Mouse (Mus musculus): ENCODE measurements around the gene Prickle2. TPM values are rescaled to one million over a fixed set of nuclear protein-coding genes. Genes with fewer than 3 reads are reported as not detected.

Gene Prickle2
- total RNA-seq, 2 experiments from 2014 or later: 181 to 195 TPM

DNA sequence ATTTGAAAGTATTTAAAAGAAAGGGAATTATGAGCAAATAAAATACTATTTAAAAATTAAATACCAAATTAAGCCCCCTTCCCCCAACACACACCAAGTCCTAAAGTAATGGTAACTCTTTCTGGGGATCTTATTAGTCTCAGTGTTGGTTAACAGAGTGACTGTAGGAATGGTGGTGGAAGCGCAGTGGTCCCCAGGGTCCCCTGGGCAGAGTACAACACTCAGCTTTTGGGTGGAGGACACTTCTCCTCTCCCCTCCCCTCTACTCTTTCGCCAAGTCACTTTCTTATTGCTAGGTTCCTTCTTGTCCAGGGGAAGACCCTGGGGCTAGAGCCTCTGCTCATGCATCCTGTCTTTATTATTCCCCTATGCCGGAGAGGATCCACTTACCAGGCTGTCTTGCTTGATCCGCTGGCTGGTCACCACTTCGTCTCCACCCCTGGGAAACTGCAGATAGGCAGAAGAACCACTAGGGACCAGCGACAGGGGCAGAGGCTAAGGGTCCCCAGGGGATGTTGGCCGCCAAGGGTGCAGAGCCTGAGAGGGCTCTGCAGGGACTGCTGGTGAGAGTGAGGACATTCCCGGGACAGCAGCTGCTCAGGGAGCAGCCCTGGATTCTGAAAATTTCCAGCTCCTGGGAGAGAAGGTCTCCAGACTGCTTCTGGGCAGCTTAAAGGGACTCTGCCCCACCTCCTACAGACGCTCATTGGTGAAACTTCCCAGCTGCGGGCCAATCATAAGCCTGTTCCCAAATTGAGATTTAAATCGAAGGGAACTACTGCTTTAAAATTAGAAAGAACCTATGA is 171.5 kb downstream of the Prickle2 start:
- intact Hi-C loops (cut with DNase I): loop anchor here (5.0 to 10.0 kb wide), 3 partner anchors 58 to 250 kb away; no protein-coding TSS in a partner anchor
- peak; percentile 75 to 93 for DNase-seq (ENCODE audit: low spot score in 2 of 2)

DNA sequence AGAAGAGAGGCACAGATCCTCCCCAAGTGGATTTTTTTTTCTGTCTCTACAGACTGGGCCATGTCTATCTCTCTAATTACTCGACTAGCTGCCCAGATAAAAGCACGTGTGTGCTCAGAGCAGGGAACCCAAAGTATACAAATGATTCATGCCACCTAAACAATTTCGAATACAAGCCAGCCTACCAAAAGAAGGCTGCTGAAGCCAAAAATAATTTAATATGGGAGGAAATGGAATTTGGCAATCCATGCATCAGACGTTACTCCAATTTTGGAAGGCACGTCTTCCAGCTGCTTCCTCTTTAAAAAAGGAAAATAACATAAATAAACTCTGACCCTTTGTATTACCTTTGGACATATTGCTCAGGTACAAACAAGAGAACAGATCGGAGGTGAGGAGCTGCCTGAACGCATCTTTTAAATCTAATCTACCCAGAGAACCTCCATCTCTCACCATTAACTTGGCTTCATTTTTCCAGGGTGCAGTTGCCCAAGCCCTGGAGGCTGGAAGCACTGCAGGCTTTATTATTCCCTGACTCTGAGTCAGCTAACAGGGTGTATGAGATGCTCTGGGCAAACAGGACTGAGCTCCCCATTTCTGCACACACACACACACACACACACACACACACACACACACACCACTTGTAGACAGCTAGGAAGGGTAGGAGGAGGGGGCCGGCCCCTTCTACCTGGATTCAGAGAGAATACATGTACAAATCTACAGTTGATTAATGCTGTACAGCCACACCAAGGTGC is 172.5 kb downstream of the Prickle2 start:
- intact Hi-C loops (cut with DNase I): loop anchor here (2.0 to 10.0 kb wide), 4 partner anchors 53 to 249 kb away; no protein-coding TSS in a partner anchor
- peak; percentile 26 to 35 for DNase-seq (ENCODE audit: low spot score in 2 of 2)

DNA sequence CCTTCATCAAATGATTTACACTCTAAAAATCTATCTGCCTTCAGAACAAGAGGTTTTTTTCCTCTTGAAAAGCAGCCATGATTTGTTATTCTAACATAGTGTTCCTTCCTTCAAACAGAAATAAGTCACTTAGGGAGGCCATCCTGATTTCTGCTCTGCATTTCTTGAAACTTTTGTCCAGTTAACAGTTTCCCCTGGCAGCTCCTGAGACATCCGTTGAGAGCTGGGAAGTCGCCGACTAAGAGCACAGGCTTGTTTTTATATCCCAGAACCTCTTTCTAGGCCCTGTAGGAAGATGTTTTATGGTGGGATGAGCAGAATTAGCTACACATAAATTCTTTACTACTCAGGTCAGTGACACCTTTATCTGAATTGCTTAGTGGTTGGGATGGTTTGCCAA is 173.1 kb downstream of the Prickle2 start:
- DNase-seq (ENCODE audit: low spot score in 2 of 2): no peak
- intact Hi-C loops (cut with DNase I): loop anchor here (2.0 to 10.0 kb wide), 4 partner anchors 52 to 248 kb away; no protein-coding TSS in a partner anchor

GRCm38 (mm10) chr6:92532331-92532730 is 173.6 kb downstream of the Prickle2 start:
- DNase-seq (ENCODE audit: low spot score in 2 of 2): peak in 1 of 2 experiments; percentile 44
- intact Hi-C loops (cut with DNase I): loop anchor here (2.0 to 10.0 kb wide), 4 partner anchors 52 to 248 kb away; no protein-coding TSS in a partner anchor

DNA sequence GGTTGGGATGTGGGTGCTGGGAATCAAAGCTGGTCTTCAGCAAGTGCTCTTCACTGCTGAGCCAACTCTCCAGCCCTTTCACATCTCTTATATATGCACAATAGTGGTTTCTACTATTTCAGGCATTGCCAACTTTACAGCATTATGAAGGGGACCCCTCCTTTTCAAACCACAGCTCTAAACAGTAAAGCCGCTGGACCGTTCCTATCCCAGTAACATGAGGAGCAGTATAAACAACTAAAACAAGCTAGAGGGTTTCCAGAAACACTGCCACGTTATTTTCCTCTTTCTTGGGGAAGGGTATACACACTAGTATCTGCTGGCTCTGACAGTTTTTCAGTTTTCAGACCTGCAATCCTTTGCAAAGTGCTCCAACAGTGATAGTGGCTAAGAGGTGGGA is 179.7 kb downstream of the Prickle2 start:
- no peak for DNase-seq (ENCODE audit: low spot score in 2 of 2)
- intact Hi-C loops (cut with DNase I): no loop called here

GRCm38 (mm10) chr6:92525646-92526045 is 180.3 kb downstream of the Prickle2 start:
- DNase-seq (ENCODE audit: low spot score in 2 of 2): no peak
- intact Hi-C loops (cut with DNase I): no loop called here

DNA sequence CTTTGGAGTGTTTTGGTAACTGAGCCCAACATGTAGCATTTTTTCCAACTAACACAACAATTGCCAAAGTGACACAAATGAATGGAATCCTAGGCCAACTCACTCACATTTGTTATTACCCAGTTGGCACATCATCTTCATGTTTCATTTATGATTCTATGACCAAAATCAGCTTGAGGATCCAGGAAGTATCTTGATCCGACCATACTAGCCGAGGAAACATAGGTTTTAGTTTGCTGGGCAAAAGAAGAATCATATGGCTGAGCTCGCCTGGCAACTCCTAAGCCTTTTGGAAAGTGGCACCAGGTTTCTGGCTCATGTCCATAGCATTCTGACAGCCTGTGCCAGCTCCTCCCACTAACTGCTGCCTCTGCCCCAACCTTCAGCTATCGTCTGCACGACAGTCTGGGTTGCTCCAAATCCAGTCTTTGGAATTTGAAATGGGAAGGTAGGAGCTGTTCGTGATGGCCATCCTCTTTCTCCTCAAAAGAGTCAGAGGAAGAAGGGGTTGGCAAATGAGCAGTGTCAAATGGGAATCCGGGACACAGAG is 184.4 kb downstream of the Prickle2 start:
- intact Hi-C loops (cut with DNase I): no loop called here
- peak; percentile 73 to 94 for DNase-seq (ENCODE audit: low spot score in 2 of 2)

DNA sequence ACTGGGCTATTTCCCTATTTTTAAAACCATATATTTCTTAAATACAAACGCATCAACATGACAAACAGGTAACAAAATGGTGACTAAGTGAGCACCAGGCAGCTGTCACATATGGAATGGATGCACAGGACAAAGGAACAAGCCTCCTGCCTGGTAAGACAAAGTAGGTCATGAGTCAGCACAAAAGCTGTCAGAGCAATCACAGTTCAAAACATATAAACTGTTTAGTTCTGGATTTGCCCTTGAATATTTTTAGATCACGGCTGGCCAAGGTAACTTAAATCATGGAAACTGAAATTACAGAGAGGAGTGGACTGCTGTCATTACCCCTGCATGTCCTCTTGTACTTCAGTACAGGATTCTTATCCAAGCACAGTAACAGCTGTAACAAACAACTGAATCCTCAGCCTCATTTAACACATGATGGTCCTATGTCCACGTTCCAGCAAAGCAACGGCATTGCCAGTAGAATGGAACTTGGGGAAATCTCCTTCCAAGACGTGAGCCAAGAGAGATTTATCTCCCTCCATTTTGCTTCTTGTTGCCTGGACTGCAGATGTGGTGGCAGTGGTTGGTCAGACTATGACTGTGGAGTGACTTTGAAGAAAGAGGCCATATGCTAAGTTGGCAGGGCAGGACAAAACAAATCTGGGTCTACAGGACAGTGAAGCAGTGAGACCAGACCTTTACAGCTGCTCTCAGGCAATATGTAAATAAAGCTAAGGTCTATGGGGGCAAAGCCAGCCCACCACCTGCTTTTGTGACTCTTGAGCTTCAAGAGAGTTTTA is 185.7 kb downstream of the Prickle2 start:
- intact Hi-C loops (cut with DNase I): no loop called here
- no peak for DNase-seq (ENCODE audit: low spot score in 2 of 2)

GRCm38 (mm10) chr6:92518438-92518968 is 187.5 kb downstream of the Prickle2 start:
- DNase-seq (ENCODE audit: low spot score in 2 of 2): no peak
- intact Hi-C loops (cut with DNase I): no loop called here

DNA sequence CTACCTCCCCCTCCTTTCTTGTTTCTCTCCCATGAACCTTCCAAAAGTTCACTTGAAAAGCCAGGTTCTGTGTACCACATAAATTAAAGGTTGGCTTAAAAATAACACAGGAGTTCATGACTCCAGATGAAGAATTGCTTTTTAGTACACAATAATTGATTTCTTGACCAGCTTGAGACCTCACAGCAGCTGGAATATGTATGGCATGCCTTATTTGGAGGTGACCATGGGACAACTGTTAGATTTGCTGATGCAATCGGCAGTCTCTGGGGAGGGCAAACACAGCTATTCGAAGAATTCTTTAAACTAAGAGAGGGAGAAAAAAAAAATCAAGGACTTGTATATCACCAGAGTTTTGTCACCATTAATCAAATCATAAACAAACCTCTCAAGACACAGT is 189.0 kb downstream of the Prickle2 start:
- no peak for DNase-seq (ENCODE audit: low spot score in 2 of 2)
- intact Hi-C loops (cut with DNase I): no loop called here

GRCm38 (mm10) chr6:92512001-92512400 is 194.0 kb downstream of the Prickle2 start:
- peak in 1 of 2 experiments; percentile 55 for DNase-seq (ENCODE audit: low spot score in 2 of 2)
- intact Hi-C loops (cut with DNase I): no loop called here

GRCm38 (mm10) chr6:92509712-92510111 is 196.2 kb downstream of the Prickle2 start:
- DNase-seq (ENCODE audit: low spot score in 2 of 2): no peak
- intact Hi-C loops (cut with DNase I): no loop called here

DNA sequence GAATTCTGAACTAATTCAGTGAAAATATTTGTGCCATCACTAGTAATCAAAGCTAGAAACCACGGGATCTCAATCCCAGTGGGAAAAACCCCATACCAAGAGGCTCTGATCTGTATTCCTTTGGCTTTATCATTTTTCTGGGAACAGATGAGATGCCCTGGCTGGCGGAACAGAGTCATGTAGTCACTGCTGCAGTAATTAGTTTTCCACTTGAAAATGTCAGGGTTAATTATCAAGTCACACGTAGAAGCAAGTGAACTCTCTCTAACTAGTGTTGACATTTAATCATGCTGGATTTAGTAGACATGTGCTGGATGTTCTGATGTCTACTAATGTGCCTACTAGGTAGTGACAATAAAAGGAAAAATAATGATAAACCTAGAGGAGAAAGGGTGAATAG is 199.7 kb downstream of the Prickle2 start:
- intact Hi-C loops (cut with DNase I): no loop called here
- DNase-seq (ENCODE audit: low spot score in 2 of 2): no peak

GRCm38 (mm10) chr6:92499449-92499848 is 206.5 kb downstream of the Prickle2 start:
- intact Hi-C loops (cut with DNase I): no loop called here
- DNase-seq (ENCODE audit: low spot score in 2 of 2): peak in 1 of 2 experiments; percentile 67

- intact Hi-C loops (cut with DNase I): no loop called here
- DNase-seq (ENCODE audit: low spot score in 2 of 2): no peak
Measured at GRCm38 (mm10) chr6:92498574-92498973, 207.4 kb downstream of the Prickle2 start.

DNA sequence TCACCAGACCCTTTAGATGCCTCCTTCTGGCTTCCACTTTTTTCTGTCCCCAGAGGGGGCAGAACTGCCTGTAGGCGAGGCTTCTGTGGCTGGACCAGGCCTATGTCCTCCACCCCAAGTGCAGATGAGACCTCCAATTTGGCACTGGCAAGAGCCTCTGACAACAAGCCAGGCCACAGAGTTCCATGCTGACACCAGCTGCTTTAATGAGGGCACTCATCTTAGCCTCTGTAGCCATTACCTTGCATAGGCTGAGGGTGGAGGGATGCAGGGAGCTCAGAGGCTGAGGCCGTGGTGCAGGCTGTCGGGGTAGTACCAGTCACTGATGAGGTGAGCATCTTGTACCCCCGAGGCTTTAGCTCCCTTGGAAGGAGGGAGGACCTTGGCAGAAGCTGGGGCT is 208.7 kb downstream of the Prickle2 start:
- no peak for DNase-seq (ENCODE audit: low spot score in 2 of 2)
- intact Hi-C loops (cut with DNase I): no loop called here

GRCm38 (mm10) chr6:92495500-92495899 is 210.5 kb downstream of the Prickle2 start:
- intact Hi-C loops (cut with DNase I): no loop called here
- no peak for DNase-seq (ENCODE audit: low spot score in 2 of 2)

DNA sequence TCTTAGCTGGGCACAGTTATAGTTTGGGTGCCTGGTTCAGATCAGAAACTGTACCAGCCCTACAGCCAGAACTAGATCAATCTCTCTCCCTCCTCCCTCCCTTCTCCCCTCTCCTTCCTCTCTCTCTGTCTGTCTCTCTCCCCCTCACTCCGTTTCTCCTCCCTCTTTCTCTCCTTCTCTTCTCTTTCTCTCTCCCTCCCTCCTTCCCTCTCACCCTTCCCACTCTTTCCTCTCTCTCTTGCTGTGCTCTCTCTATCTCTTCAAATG is 224.3 kb downstream of the Prickle2 start:
- DNase-seq (ENCODE audit: low spot score in 2 of 2): no peak
- intact Hi-C loops (cut with DNase I): loop anchor here (1.0 to 5.0 kb wide), 3 partner anchors 51 to 183 kb away; no protein-coding TSS in a partner anchor

GRCm38 (mm10) chr6:92480941-92481689 is 224.8 kb downstream of the Prickle2 start:
- intact Hi-C loops (cut with DNase I): loop anchor here (1.0 to 5.0 kb wide), 3 partner anchors 52 to 183 kb away; no protein-coding TSS in a partner anchor
- DNase-seq (ENCODE audit: low spot score in 2 of 2): peak; percentile 84 to 92
